Mouse (Mus musculus) monocyte, adult 2 months (primary cell): ENCODE results near the gene Hyal1.

Experiments
- DNase-seq, 2 experiments: peaks; one replicate each; pipeline ENCODE4 v3.0.0; 2022; ENCODE audit warnings: low spot score in 2 of 2, low read depth in 1 of 2

Gene Hyal1

DNA sequence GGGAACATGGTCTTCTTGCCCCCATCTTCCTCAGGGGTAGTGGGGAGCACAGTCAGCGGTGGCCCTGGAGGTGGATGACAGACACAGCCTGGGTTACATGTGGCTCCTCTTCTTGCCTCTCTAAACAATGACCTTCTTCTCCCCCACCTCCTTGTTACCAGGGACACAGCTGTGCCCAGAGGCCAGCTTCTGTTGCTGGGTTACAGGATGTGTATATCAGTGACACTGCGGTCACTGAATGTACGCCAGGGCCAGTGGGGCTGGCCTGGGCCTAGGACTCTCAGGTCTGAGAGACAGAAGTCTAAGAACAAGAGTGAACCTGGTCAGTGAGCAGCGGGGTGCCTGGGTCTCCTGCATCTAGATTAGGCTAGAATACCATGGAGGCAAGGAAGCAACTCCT is 38.3 kb downstream of the Hyal1 start:
- no peak for DNase-seq

- DNase-seq, result no peak
These were observed 40.7 kb downstream of the Hyal1 start for GRCm38 (mm10) chr9:107617461-107617860.

GRCm38 (mm10) chr9:107618098-107618497 is 41.4 kb downstream of the Hyal1 start:
- DNase-seq, result no peak

DNA sequence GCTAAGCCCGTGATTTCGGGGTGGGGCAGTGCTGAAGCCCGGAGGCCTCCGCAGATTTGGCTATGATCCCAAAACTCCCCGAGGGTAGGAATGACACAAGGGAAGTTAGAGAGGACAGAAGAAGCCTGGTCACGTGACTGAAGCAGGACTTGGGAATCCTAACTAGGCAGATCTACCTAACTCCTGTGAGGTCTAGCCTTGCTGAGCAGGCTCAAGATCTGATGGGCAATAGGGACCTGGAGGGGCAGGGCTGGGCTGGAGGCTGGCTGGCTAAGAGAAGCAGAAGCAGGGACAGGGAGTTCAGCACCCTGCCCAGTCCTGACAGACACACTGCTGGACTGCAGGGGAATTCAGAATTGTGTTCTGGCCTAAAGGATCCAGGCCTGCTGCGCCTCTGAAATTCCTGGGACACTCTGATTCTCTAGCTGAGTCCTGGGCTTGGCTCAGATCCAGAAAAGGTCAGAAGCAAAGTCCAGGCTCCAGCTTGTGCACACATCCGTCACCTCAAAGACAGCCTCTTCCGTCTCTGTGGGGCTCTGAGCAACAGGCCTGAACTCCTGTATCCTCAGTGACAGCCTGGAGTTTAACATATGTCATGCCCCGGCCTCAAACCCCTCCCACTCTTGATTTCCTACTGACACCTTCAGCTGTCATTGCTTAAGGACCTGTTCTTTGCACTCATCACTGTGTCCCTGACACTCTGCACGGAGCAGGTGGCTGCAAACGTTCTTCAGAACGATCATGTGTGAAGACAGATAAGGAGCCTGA is 42.2 kb downstream of the Hyal1 start:
- DNase-seq, result no peak

- no peak for DNase-seq
These were observed 42.8 kb downstream of the Hyal1 start for GRCm38 (mm10) chr9:107619546-107619879.

GRCm38 (mm10) chr9:107620954-107621353 is 44.2 kb downstream of the Hyal1 start:
- no peak for DNase-seq

DNA sequence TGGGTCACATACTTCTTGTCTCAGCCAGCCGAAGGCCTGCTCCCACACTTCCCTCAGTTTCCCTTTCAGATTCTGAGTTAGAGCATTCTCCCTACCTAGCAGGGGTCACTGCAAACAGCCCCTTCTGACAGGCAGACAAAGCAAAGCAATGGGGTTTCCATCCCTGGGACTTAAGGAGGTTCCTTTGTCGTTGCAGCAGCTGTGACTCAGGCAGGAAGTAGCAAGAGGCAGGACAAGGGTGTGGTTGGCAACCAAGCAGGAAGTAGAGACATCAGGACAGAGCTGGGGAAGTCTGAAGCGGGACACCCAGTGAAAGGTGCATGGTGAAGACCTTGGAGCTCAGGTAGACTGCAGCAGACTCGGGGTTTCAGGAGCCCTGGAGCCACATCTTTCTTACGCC is 47.8 kb downstream of the Hyal1 start:
- peak in 1 of 2 experiments; percentile 36 for DNase-seq

DNA sequence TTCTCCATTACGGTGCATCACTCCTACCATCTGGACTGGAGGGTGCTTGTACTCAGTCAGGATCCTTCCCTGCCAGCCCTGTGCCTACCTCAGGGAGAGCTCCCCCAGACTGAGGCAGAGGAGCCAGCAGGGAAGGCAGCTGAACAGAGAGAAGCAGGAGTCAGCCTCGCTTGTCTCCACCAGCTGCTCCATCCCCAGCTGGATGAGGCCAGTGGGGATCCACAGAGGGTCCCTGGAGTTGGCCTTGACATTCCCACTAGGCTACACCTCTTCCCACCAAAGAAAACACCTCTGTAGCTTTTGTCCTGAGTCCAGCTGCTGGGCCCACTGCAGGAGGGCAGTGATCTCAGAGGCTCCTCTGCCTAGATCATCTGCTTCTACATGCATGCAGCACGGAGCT is 48.2 kb downstream of the Hyal1 start:
- DNase-seq, result no peak

DNA sequence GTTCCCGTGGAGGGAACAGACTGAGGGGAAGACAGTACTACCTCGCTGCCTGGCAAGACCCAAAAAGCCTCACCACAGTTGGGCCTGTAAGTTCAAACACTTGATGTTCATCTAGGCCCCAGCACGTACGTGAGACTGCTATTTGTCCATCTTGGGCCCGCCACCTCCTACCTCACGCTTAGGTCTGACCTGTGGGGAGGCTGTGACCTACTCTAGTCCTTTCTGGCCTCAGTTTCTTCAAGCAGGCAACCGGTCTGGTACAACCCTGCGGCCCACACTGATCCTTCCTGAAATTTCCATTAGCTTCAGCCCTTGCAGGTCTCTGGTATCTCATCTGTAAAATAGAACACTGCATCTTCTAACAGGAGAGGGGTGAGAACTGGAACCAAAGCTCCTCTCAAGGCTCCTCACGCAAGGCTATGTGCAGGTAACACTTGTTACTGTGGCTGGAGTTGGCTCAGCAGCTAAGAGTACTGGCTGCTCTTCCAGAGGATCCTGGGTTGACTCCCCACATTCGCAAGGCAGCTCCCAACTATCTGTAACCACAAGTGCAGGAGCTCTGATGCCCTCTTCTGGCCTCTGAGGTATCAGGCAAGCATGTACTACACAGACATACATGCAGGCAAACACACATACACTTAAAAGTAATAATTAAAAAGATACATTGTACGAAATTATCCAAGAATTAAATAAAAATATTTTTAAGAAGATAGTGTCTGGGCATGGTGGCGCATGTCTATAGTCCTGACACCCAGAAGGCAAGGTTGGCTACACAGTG is 48.8 kb downstream of the Hyal1 start:
- DNase-seq, result no peak

DNA sequence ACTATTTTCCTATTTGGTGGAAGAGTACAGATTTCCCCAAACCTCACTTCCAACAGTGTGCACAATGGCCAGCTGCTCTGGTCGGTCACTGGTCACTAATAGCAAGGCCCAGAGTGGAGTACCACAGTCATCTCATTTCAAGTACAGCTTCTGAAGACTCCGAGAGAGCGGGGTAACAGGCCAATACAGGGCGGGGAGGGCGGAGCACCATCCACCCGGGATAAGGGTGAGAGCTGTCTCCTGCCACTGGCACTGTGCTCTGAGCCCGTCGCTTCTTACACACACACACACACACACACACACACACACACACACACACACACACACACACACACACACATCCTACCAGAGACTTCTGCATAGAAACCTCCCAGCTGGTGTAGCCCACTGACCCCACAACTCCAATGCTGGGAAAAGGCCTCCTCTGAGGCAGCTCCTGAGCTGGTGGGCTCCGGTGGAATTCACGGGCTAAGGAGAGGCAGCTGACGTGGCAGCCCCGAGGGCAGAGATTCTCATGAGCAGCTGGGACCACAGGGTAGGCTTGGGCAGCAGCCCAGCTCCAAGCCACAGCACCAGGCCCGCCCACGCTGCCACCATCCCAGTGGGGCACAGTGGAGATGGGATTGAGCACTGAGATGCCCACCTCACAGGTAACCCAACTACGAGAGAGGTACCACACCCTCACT is 49.6 kb downstream of the Hyal1 start:
- no peak for DNase-seq

DNA sequence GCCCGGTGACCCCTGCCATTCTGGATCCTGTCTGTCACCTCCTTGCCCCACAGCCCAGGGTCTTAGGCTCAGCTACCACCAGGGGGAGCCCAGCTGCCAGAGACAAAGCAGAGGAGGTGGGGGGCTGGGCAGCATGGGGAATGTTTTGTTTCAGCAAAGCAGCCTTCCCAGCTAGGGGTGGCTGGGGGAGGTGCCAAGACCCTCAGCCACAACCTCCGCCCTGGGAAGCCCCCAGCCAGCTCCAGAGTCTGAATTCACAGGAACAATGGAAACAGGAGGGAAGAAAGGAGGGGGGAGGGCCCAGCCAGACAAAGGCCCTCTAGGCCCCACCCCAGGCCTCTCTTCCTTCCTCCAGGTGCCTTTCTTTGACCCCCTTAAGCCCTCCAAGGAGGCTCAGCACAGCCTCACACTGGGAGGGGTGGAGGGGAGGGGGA is 50.1 kb downstream of the Hyal1 start:
- DNase-seq, result peak in 1 of 2 experiments; percentile 45

GRCm38 (mm10) chr9:107627387-107628255 is 50.9 kb downstream of the Hyal1 start:
- no peak for DNase-seq

DNA sequence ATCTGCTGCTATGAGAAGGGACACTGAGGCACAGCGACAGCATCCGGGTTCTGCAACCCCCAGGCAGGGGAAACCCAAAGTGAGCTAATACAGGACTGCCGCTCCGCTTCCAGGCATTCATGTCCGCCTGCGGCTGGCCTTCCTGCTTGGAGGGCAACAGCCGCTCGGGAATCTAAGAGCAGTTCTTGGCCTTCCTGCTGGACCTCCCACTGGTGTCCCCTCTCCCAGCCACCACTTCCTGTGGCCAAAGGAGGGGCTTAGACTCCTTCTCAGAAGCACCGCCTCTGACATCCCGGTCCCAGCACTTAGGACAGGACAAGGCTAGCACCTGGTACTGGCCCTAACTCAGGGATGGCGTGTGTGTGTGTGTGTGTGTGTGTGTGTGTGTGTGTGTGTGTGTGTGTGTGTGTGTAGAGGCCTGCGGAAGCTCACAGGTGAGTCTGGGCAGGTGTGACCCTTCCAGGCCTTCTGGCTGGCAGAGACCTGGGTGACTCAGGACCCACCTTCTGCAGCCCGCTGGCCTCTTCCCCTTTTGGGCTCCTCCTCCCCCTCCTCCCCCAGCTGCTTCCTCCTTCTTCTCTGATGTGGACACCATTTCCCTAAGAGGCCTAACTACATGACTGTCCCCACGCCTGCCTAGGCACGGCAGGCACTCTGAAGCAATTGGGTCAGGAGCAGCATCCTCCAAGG is 52.1 kb downstream of the Hyal1 start:
- DNase-seq, result peak in 1 of 2 experiments; percentile 66

DNA sequence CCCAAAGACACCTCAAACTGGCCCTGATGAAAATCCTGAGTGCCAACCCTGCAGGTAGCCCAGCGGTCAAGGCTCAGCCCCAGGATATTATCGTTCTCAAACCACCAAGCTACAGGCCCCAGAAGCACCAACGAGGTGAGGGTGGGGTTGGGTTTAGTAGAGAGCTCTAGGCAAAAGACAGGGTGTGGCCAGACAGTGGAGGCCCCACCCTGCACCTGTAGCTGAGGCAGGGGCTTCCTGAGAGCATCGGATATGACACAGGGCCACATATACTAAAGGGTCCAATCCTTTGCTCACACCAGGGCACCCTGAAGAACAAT is 52.6 kb downstream of the Hyal1 start:
- DNase-seq, result no peak

DNA sequence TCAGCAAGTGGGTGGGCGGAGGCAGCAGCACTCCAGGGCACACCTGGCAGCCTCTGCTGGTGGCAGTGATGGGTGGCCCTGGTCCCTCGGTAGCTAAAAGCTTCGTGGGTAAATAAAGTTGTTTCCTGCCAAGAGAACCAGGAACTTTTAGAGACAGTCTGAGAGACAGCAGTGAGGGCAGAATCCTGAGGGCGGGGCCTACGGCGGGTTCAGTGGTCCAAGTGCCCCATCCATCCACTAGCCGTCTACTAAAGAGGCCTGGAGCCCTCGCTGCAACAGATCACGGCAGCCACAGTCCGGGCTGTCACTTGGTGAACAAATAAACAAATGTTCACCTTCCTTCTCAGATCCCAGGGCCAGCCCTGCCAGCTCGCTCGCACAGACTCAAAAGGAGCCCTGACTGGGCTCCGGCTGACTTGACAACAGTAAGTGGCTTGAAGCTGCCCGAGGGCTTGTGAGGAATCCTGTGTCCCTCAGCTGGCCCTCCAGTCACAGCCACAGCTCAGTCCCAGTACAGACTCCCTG is 53.2 kb downstream of the Hyal1 start:
- no peak for DNase-seq

DNA sequence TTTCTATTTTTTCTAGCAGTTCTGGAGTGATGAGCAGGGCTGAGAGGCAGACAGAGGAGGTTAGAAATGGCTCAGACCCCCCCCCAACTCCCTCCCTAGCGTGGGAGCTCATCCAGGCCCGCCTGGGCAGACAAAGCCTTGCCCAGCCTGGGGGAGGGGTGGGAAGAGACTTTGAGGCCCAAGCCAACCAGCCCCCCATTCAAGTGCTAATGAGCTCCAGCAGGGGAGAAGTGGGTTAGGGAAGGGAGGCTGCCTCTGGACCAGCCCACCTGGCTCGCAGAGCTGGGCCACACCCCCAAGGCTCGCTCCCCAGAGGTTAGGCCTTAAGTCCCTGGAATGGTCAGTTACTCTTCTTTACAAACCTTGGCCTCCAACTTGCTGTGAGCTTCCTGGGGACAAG is 53.8 kb downstream of the Hyal1 start:
- no peak for DNase-seq
